18 mouse cellular contexts compared by ENCODE assay signal in the genomic region with DNA sequence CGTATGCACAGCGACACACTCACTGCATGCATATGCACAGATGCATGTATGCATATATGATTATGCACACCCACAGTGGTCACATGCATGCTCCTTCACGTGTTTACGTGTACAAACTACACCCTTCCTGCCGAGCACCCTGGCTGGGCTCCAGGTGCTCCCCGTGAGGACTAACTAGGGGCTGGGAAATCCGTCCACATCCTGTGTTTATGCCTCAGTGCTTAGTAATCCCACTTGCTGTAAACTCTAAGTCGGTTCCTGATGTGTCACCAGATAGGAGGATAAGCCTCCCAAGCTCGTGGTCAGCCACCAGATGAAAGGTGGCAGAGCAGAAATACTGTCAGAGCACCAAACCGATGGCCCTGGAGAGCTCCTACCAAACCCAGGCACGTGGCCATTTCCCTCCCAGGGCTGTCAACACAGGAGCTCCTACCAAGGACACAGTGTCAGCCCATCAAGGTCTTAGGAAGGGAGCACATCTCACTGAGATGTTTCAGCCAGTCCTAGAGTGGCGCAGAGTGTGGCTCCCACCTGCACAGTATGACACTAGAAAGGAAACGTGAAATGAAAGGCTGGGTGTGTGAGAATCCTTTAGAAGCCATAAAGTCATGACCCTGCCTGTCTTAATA.
A peak's percentile ranks its signal among the peaks of the same experiment; 100 is the strongest.
DNase-seq lines count a peak whose midpoint lies in the region; ATAC-seq and TF ChIP-seq lines count a peak whose summit lies in the region.
"Had no signal": no experiment of that assay in that cellular context is flagged by ENCODE, and none has a peak within 500 bp of the region (broad histone marks: within the 10 kb centered on the region; RNA-seq: fewer than 3 reads in every experiment).

No protein-coding gene starts in this region.

- 42% methylated on average over 13 of the region's 13 CpGs for WGBS in lung, embryonic 16.5 days

- H3K4me2 ChIP-seq in lung, embryonic 16.5 days (ENCODE audit: low read depth, low read length) = no peak overlapping the region
- H3K4me2 ChIP-seq: heart, embryonic 12.5 days; hindbrain, embryonic 14.5 days; midbrain, embryonic 12.5 days had no signal

- peak; percentile 66 for ATAC-seq in lung, embryonic 16.5 days (ENCODE audit: low read depth)

- H3K36me3 ChIP-seq in lung, embryonic 16.5 days (ENCODE audit: control insufficient read depth, insufficient read depth, low read length) = no peaks in the 10 kb centered on the region
- H3K36me3 ChIP-seq: forebrain, embryonic 10.5 days; heart, embryonic 12.5 days; limb, embryonic 10.5 days; midbrain, embryonic 12.5 days had no signal

- H3K4me3 ChIP-seq in lung, embryonic 16.5 days (ENCODE audit: low read length) = no peak overlapping the region
- H3K4me3 ChIP-seq in layer of hippocampus, adult 2 months = no peak overlapping the region
- H3K4me3 ChIP-seq: forebrain, embryonic 10.5 days; gastrocnemius, adult 2 months; heart, embryonic 12.5 days; limb, embryonic 10.5 days; midbrain, embryonic 12.5 days had no signal

- no peaks in the 10 kb centered on the region for H3K27me3 ChIP-seq in lung, embryonic 16.5 days (ENCODE audit: control insufficient read depth, insufficient read depth, low read depth, low read length)
- H3K27me3 ChIP-seq: midbrain, embryonic 12.5 days had no signal

- DNase-seq in urinary bladder, adult 18-20 months (ENCODE audit: low spot score in 2 of 2) = peak; percentile 9
- DNase-seq in urinary bladder, postnatal 4 days (ENCODE audit: low spot score in 2 of 2) = no peak
- DNase-seq in adrenal gland, adult 8-10 months = peak; percentile 83
- peak; percentile 3 for DNase-seq in yolk sac, embryonic 10.5 days (ENCODE audit: low spot score)
- no peak for DNase-seq in left cerebral cortex, adult 9 months (ENCODE audit: low spot score in 2 of 2)
- DNase-seq in layer of hippocampus, adult 2 months (ENCODE audit: low spot score in 2 of 2) = no peak
- DNase-seq: cerebellum, postnatal 14 days; gastrocnemius, adult 2 months; kidney, adult 9 months; retina, postnatal 1 day; spleen, adult 18-20 months had no signal

- no peak for TF ChIP-seq CTCF in layer of hippocampus, adult 2 months (conservative IDR thresholded peaks at IDR 0.05)

- H3K9me3 ChIP-seq in lung, embryonic 16.5 days (ENCODE audit: control insufficient read depth, low read length) = no peaks in the 10 kb centered on the region
- H3K9me3 ChIP-seq: forebrain, embryonic 10.5 days; heart, embryonic 12.5 days; limb, embryonic 10.5 days; midbrain, embryonic 12.5 days had no signal

- no peaks in the 10 kb centered on the region; the same call in 1 of the 2 replicates for H3K4me1 ChIP-seq in lung, embryonic 16.5 days (replicated peaks; ENCODE audit: control insufficient read depth, insufficient read depth, low read length)
- H3K4me1 ChIP-seq: forebrain, embryonic 10.5 days; heart, embryonic 12.5 days; limb, embryonic 10.5 days; midbrain, embryonic 12.5 days had no signal

- H3K9ac ChIP-seq in lung, embryonic 16.5 days (ENCODE audit: low read length) = no peak overlapping the region
- H3K9ac ChIP-seq: heart, embryonic 12.5 days; hindbrain, embryonic 14.5 days; liver, embryonic 14.5 days; midbrain, embryonic 12.5 days had no signal

- no peak overlapping the region; the same call in 1 of the 2 replicates for H3K27ac ChIP-seq in lung, embryonic 16.5 days (ENCODE audit: low read length)
- no peak overlapping the region for H3K27ac ChIP-seq in layer of hippocampus, adult 2 months
- H3K27ac ChIP-seq: forebrain, embryonic 10.5 days; gastrocnemius, adult 2 months; hindbrain, embryonic 14.5 days; limb, embryonic 10.5 days; liver, embryonic 14.5 days; midbrain, embryonic 12.5 days had no signal

Comparison
In these comparisons a context has a peak if more than half of its experiments do, and no peak if none do; other contexts are left out.
1. DNase-seq: peak in urinary bladder, adult 18-20 months (2 of 2), adrenal gland, adult 8-10 months (single experiment) and yolk sac, embryonic 10.5 days (single experiment); none in urinary bladder, postnatal 4 days (0 of 2), left cerebral cortex, adult 9 months (0 of 2) and layer of hippocampus, adult 2 months (0 of 2).